Mouse (Mus musculus) MEL (cell line): ENCODE measurements around the gene Efcab2.

Experiments
- CHD2 ChIP-seq: IDR thresholded peaks from 2 replicates; pipeline ENCODE4 v1.6.1; 2011; ENCODE audit warnings: low read length, improper control_type of control experiment
- POLR2A ChIP-seq, 2 experiments: IDR thresholded peaks; 2 replicates each; pipeline ENCODE4 v1.6.1; 2011 to 2012; ENCODE audit warnings: low read length in 2 of 2, mild to moderate bottlenecking in 2 of 2, control low read depth in 1 of 2, improper control_type of control experiment in 1 of 2, low read depth in 1 of 2, moderate library complexity in 1 of 2; ENCODE audit not compliant: control insufficient read depth in 1 of 2, insufficient read depth in 1 of 2, poor library complexity in 1 of 2
- USF1 ChIP-seq: IDR thresholded peaks from 2 replicates; pipeline ENCODE4 v1.6.1; 2014; ENCODE audit warnings: low read depth, mild to moderate bottlenecking, inconsistent platforms, low read length, improper control_type of control experiment, moderate library complexity
- ZC3H11A ChIP-seq: IDR thresholded peaks from 2 replicates; pipeline ENCODE4 v1.6.1; 2012; ENCODE audit warnings: low read depth, mild to moderate bottlenecking, inconsistent platforms, low read length, improper control_type of control experiment

- TF ChIP-seq USF1 (no peak), CHD2 (no peak), POLR2A (IDR thresholded peaks at IDR 0.05; ENCODE audit: control insufficient read depth in 1 of 2, insufficient read depth in 1 of 2, low read depth in 1 of 2, low read length in 2 of 2, poor library complexity in 1 of 2) (no peak), ZC3H11A (no peak)
These were observed 38.5 kb downstream of the Efcab2 start for GRCm38 (mm10) chr1:178444407-178444806.
